Mouse (Mus musculus) c-Kit-positive CD71-negative TER-119-negative erythroid progenitor cells, embryonic 14.5 days (primary cell): ENCODE results near the gene L3mbtl2.

ENCODE experiments used
- DNase-seq: peaks from one replicate; pipeline ENCODE4 v3.0.0-alpha.2; 2013; ENCODE audit warnings: low read depth

Gene L3mbtl2

GRCm38 (mm10) chr15:81708991-81709390 lies 45.3 kb downstream of the L3mbtl2 start:
- DNase-seq: no peak

GRCm38 (mm10) chr15:81709686-81710085 lies 46.0 kb downstream of the L3mbtl2 start:
- DNase-seq: no peak

- DNase-seq: no peak
Measured at GRCm38 (mm10) chr15:81710801-81711200, 47.1 kb downstream of the L3mbtl2 start.

GRCm38 (mm10) chr15:81713742-81714141 lies 50.1 kb downstream of the L3mbtl2 start:
- DNase-seq: no peak

GRCm38 (mm10) chr15:81718336-81719138 lies 54.8 kb downstream of the L3mbtl2 start:
- no peak for DNase-seq

DNA sequence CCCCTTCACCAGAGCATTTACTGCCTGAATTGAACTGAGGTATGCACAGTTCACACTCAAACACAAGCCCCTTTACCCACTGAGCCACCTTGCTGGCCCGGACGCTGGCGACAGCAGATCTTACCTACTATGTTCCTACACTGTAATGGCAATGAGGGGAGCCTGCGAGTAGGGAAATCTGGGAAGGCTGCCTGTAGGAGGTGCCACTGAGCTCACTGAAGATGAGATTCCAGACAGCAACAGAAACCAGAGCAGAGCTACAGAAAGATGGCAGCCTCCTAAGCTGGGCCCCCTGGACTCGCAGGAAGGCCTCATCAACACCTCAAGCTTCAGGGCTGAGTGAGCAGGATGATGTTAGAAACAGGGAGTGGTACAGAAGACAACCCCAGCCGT lies 55.4 kb downstream of the L3mbtl2 start:
- no peak for DNase-seq

DNA sequence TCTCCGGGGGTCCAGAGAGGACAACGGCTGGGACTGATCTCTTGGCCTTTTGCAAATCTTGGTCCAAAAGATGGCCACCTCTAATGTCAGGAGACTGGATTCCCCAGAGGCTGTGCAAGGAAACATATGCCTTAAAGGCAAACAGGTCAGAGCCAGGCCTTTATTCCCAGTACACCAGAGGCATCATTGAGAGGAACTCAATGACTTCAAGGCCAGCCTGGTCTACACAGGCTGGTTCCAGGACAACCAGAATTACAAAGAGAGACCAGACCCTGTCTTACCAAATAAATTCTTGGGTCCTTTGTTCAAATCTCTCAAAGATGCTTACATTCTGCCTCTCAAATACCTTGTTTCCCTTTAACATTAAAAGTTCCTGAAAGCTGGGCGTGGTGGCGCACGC lies 58.7 kb downstream of the L3mbtl2 start:
- no peak for DNase-seq

DNA sequence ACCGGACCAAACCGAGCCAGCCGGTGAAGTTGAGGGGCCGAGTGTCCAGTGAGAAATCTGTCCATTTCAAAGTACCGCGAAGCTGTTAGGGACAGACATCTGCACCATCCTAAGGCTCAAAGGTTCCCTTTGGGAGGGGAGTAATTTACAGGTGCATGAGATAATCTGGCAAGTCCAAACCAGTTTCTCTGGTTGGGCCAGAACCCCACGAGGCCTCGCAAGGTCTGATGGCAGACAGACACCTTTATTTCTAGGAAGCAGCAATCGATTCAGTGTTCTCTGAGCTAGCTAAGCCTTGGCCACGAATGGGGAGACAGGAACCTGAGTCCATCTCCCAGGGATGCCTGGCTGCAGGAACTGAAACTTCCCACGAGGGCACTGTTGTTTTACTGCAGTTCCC lies 60.0 kb downstream of the L3mbtl2 start:
- DNase-seq: no peak

DNA sequence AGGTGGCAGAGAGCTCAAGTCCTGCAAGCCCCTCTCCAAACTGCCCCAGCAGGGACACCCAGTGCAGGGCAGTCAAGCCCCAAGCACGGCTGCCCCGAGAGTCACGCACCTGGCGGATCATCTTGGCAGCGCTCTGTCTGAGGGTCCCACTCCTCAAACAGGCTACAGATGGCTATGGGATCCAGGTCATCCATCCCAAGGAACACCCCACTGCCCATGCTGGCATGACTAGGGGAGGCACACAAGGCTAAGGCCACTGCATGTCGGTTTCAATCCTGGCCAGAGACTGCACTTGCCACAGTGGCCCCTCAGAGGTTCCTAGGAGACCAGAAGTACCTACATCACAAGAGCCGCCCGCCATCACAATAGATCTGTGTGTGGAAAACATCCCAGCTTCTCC lies 62.3 kb downstream of the L3mbtl2 start:
- no peak for DNase-seq

GRCm38 (mm10) chr15:81729241-81729791 lies 65.6 kb downstream of the L3mbtl2 start:
- DNase-seq: no peak

DNA sequence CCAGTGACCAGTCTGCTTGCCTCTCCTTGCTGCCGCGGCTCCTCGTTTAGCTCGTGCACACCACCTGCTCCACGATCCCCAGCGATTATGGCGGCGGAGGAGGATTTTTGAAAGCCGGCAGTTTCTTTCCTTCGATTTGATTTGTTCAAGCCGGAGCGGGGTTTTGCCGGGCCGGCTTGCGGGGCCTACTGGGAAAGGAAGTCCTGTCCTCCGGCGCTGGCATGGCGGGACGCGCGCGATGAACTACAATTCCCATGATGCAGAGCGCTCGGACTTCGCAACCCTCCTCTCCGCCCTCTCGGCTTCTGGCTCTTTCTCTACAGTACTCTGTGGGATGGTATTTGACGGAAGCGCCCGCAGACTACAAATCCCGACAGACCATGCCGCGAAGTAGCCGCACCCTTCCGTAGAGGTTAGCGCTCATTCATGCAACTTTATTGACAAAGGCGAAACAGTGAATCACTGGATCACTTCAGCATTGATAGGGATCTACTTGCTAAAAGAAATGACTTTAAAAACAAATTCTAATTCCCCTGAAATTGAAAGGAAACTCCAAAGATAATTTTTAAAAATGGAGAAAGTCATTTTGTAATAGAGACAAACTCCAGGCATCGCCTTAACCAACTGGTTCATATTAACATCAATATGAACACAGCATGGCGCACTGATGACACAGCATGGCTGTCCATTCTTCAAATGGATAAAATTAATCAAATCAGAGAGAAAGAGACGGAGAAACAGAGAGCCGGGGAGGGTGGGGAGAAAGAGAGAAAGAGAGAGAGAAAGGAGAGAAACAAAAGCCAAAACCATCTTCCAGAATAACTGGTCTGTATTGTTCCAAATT lies 66.3 kb downstream of the L3mbtl2 start:
- peak; percentile 94 for DNase-seq

DNA sequence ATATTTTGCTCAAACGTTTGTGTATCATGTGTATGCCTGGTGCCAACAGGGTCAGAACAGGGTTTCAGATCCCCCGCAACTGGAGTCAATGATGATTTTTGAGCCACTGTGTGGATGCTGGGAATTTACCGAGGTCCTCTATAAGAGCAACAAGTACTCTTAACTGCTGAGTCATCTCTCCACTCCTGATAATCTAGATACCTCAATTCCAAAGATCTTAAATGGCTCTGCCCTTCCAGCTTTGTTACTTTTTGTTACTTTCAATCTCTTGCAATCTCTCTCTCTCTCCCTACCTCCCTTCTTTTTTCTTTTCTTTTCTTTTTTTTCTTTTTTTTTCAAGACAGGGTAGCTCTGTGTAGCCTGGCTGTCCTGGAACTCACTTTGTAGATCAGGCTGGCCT lies 71.4 kb downstream of the L3mbtl2 start:
- no peak for DNase-seq
